Mouse (Mus musculus): ENCODE measurements at regions not wholly inside any gene's neighbourhood (a gene's known extent, or its start where the extent isn't known, plus 50 kb on each side); places are given as distances from the start of the nearest gene placed in this dataset.

- DNase-seq (ENCODE audit: low read depth): no peak
Measured at GRCm38 (mm10) chr3:82207321-82207720, 61.7 kb upstream of the Gucy1a1 start.

Data from fibroblast of lung, adult 2 months (primary cell).